Mouse (Mus musculus): ENCODE results near the gene Kcnip2. TPM values are rescaled to one million over a fixed set of nuclear protein-coding genes. Genes with fewer than 3 reads are reported as not detected.

Kcnip2 gene
- polyA plus RNA-seq, 1 experiment from 2014 or later = 0.86 TPM

DNA sequence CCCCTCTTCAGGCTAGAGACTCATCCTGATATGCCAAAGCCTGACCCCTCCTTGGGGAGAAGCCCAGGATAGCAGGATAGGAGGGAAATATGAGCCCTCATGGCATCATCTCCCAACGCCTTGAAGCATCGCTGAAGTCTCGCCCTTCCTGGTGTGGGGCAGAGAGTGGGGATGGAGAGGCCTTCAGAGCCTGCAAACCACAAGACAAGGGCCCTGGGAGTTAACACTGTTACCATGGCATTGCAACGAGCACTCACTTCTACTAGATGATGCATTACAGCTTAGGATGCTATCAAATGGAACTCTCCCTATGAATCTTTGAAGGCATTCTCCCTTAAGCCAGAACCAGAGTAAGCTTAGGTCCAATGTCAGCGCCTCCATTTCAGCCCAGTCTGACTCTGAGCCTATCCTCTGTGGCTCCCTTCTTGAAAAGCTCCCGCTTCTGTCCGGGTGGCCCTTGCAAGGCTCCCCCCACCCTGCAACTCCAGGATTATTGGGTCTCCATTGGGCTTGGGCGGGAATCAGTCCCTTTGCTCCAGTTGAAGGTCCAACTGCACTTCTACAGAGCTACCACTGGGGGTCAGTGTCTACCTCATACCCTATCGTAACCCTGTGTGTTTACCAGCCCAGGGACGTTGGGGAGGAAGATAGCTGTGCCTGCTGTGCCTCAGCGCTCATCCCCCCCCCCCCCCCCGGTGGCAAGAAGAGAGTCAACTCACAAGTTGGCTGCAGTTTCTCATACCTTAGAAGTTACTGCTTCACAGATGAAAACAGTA lies 11.1 kb downstream of the Kcnip2 start:
- 23% methylated on average over 12 of the region's 12 CpGs for WGBS
- Histone ChIP-seq H3K27me3 (ENCODE audit: poor library complexity, severe bottlenecking) (peaks cover 14% of the 10 kb centered on the region; the same call in 1 of the 2 replicates), H3K27ac (no peak overlapping the region), H3K4me1 (peaks cover 16% of the 10 kb centered on the region), H3K9me3 (no peaks in the 10 kb centered on the region), H3K36me3 (replicated peaks) (no peaks in the 10 kb centered on the region), H3K4me3 (peak overlapping the region; percentile 8)
- no peak for DNase-seq (ENCODE audit: extremely low spot score, low spot score)

DNA sequence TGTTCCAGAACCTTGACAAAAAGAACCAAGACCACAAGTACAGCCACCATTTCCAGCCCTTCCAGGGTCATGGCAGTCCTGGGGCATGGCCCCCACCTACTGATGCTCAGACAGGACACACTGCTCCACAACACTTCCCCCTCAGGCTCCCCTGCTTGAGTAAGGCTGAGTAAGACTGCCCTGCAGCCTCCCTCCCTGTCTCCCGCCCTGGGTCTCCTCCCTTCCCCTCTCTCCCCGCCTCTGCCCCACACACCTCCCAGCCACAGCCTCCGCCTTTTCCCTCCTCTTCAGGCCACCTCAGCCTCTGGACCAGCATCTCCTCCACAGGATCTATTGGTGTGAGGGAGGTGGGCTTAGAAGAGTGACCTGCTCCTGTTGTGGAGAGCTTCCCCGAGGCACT lies 12.5 kb downstream of the Kcnip2 start:
- Histone ChIP-seq H3K4me1 (peaks cover 16% of the 10 kb centered on the region), H3K27ac (no peak overlapping the region), H3K27me3 (ENCODE audit: poor library complexity, severe bottlenecking) (peaks cover 14% of the 10 kb centered on the region; the same call in 1 of the 2 replicates), H3K9me3 (no peaks in the 10 kb centered on the region), H3K36me3 (replicated peaks) (no peaks in the 10 kb centered on the region), H3K4me3 (no peak overlapping the region)
- no peak for DNase-seq (ENCODE audit: extremely low spot score, low spot score)
- 34% methylated on average over 4 of the region's 4 CpGs for WGBS

GRCm38 (mm10) chr19:45802702-45803101 lies 13.2 kb downstream of the Kcnip2 start:
- H3K27ac ChIP-seq = no peak overlapping the region
- no peak overlapping the region for H3K4me3 ChIP-seq
- peaks cover 14% of the 10 kb centered on the region; the same call in 1 of the 2 replicates for H3K27me3 ChIP-seq (ENCODE audit: poor library complexity, severe bottlenecking)
- no peak for DNase-seq (ENCODE audit: extremely low spot score, low spot score)
- WGBS = 78% methylated on average over 4 of the region's 4 CpGs
- no peaks in the 10 kb centered on the region for H3K9me3 ChIP-seq
- no peaks in the 10 kb centered on the region for H3K36me3 ChIP-seq (replicated peaks)
- H3K4me1 ChIP-seq = peaks cover 16% of the 10 kb centered on the region

DNA sequence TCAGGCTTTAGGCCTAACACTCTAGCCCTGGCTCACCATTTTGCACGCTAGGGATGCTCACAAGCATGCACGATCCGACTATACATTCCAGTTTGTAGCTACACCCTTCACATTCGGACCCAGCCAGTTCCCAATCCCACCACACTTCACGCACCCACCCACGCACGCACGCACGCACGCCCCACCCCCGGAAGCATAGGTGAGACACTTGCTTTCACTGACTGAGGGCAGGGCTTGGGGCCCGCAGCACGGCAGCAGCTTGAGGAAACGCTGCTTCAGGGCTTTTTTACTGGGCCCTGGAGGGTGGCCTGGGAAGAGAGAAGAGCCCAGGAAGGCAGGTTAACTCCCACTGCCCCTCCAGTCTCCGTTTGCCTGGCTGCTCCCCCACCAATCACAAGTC lies 19.0 kb downstream of the Kcnip2 start:
- Histone ChIP-seq H3K27ac (no peak overlapping the region), H3K9me3 (no peaks in the 10 kb centered on the region), H3K4me1 (peaks cover 17% of the 10 kb centered on the region), H3K27me3 (ENCODE audit: poor library complexity, severe bottlenecking) (peaks cover 12% of the 10 kb centered on the region), H3K4me3 (no peak overlapping the region), H3K36me3 (replicated peaks) (no peaks in the 10 kb centered on the region)
- DNase-seq (ENCODE audit: extremely low spot score, low spot score) = no peak
- WGBS = 75% methylated on average over 15 of the region's 15 CpGs

GRCm38 (mm10) chr19:45796061-45796556 lies 19.8 kb downstream of the Kcnip2 start:
- no peaks in the 10 kb centered on the region for H3K9me3 ChIP-seq
- peak overlapping the region; percentile 51 for H3K4me3 ChIP-seq
- peak overlapping the region; percentile 66 for H3K27ac ChIP-seq
- peaks cover 12% of the 10 kb centered on the region for H3K27me3 ChIP-seq (ENCODE audit: poor library complexity, severe bottlenecking)
- H3K36me3 ChIP-seq (replicated peaks) = no peaks in the 10 kb centered on the region
- peaks cover 17% of the 10 kb centered on the region for H3K4me1 ChIP-seq
- DNase-seq (ENCODE audit: extremely low spot score, low spot score) = peak; percentile 47
- WGBS = 8% methylated on average over 15 of the region's 15 CpGs

- peak overlapping the region; percentile 51 for H3K4me3 ChIP-seq
- WGBS = 33% methylated on average over 15 of the region's 15 CpGs
- no peaks in the 10 kb centered on the region for H3K36me3 ChIP-seq (replicated peaks)
- H3K4me1 ChIP-seq = peaks cover 17% of the 10 kb centered on the region
- H3K27ac ChIP-seq = no peak overlapping the region
- H3K27me3 ChIP-seq (ENCODE audit: poor library complexity, severe bottlenecking) = peaks cover 12% of the 10 kb centered on the region
- no peaks in the 10 kb centered on the region for H3K9me3 ChIP-seq
- no peak for DNase-seq (ENCODE audit: extremely low spot score, low spot score)
Observed at GRCm38 (mm10) chr19:45795406-45795944, 20.4 kb downstream of the Kcnip2 start.

DNA sequence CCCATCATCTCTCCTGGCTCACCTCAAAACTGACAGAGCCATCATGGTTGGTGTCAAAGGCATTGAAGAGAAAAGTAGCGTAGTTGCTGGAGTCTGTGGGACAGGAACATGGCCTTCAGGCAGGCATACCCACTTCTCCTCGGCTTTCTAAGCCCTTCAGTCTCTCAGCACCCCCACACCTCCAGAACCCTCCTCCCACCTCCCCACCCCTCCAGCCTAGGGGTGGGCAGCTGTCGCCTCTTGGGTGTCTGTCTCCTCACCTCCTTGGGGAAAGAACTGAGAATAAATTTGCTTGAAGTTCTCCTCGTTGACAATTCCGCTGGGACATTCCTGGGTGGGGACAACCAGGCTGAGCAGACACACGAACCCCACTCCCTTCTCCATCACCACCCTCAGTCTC lies 21.1 kb downstream of the Kcnip2 start:
- 84% methylated on average over 6 of the region's 6 CpGs for WGBS
- no peak overlapping the region for H3K4me3 ChIP-seq
- no peak for DNase-seq (ENCODE audit: extremely low spot score, low spot score)

GRCm38 (mm10) chr19:45792404-45792803 lies 23.5 kb downstream of the Kcnip2 start:
- no peak overlapping the region for H3K27ac ChIP-seq
- H3K4me3 ChIP-seq = no peak overlapping the region
- H3K9me3 ChIP-seq = no peaks in the 10 kb centered on the region
- H3K4me1 ChIP-seq = peaks cover 17% of the 10 kb centered on the region
- peaks cover 12% of the 10 kb centered on the region for H3K27me3 ChIP-seq (ENCODE audit: poor library complexity, severe bottlenecking)
- no peak for DNase-seq (ENCODE audit: extremely low spot score, low spot score)
- 90% methylated on average over 6 of the region's 6 CpGs for WGBS
- no peaks in the 10 kb centered on the region for H3K36me3 ChIP-seq (replicated peaks)

More for the DNA sequence above, 21.1 kb downstream of the Kcnip2 start:
- Histone ChIP-seq H3K27ac (no peak overlapping the region), H3K27me3 (ENCODE audit: poor library complexity, severe bottlenecking) (peaks cover 12% of the 10 kb centered on the region), H3K9me3 (no peaks in the 10 kb centered on the region), H3K36me3 (replicated peaks) (no peaks in the 10 kb centered on the region), H3K4me1 (peaks cover 17% of the 10 kb centered on the region)

GRCm38 (mm10) chr19:45789888-45790874 lies 25.7 kb downstream of the Kcnip2 start:
- no peak for DNase-seq (ENCODE audit: extremely low spot score, low spot score)

DNA sequence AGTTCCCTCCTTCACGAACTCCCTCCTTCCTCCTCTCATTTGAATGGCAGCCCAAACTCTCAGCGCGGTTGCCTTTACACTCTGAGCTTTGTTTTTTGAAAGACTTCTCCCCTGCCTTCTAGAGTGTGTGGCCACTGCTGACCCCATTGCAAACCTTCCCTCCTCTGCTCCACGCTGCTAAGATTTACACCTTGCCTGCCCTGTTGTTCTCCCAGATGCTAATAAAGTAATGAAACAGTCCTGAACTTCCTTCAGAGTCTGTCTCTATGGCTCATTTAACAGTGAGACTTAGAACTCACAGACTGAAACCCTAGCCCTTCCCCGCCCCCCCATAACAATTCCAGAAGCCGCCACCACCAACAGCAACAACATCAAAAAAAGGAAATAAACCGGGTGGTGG lies 26.5 kb downstream of the Kcnip2 start:
- Histone ChIP-seq H3K27ac (no peak overlapping the region), H3K4me1 (peaks cover under 1% of the 10 kb centered on the region; the same call in 1 of the 2 replicates), H3K27me3 (ENCODE audit: poor library complexity, severe bottlenecking) (no peaks in the 10 kb centered on the region; the same call in 1 of the 2 replicates), H3K4me3 (no peak overlapping the region), H3K9me3 (no peaks in the 10 kb centered on the region), H3K36me3 (replicated peaks) (no peaks in the 10 kb centered on the region)
- no peak for DNase-seq (ENCODE audit: extremely low spot score, low spot score)
- WGBS = 81% methylated on average over 7 of the region's 7 CpGs

More at GRCm38 (mm10) chr19:45789888-45790874, 25.7 kb downstream of the Kcnip2 start:
- Histone ChIP-seq H3K36me3 (replicated peaks) (no peaks in the 10 kb centered on the region), H3K4me1 (no peaks in the 10 kb centered on the region), H3K9me3 (no peaks in the 10 kb centered on the region), H3K27ac (no peak overlapping the region), H3K27me3 (ENCODE audit: poor library complexity, severe bottlenecking) (no peaks in the 10 kb centered on the region; the same call in 1 of the 2 replicates), H3K4me3 (no peak overlapping the region)
- WGBS = 82% methylated on average over 13 of the region's 13 CpGs

- no peaks in the 10 kb centered on the region for H3K9me3 ChIP-seq
- H3K4me1 ChIP-seq = peaks cover 6% of the 10 kb centered on the region
- no peak overlapping the region for H3K4me3 ChIP-seq
- no peak for DNase-seq (ENCODE audit: extremely low spot score, low spot score)
- WGBS = 97% methylated on average over 4 of the region's 4 CpGs
- H3K27me3 ChIP-seq (ENCODE audit: poor library complexity, severe bottlenecking) = no peaks in the 10 kb centered on the region
- no peaks in the 10 kb centered on the region for H3K36me3 ChIP-seq (replicated peaks)
- H3K27ac ChIP-seq = no peak overlapping the region
Observed at GRCm38 (mm10) chr19:45788337-45788736, 27.5 kb downstream of the Kcnip2 start.

GRCm38 (mm10) chr19:45787450-45787849 lies 28.4 kb downstream of the Kcnip2 start:
- Histone ChIP-seq H3K27me3 (ENCODE audit: poor library complexity, severe bottlenecking) (no peaks in the 10 kb centered on the region), H3K36me3 (replicated peaks) (no peaks in the 10 kb centered on the region), H3K27ac (no peak overlapping the region), H3K9me3 (no peaks in the 10 kb centered on the region), H3K4me1 (peaks cover 8% of the 10 kb centered on the region), H3K4me3 (no peak overlapping the region)
- WGBS = 87% methylated on average over 3 of the region's 3 CpGs
- DNase-seq (ENCODE audit: extremely low spot score, low spot score) = no peak
